Mouse (Mus musculus) layer of hippocampus, adult 18-20 months (tissue): ENCODE results near the gene Gm20481. TPM values are rescaled to one million over a fixed set of nuclear protein-coding genes. Genes with fewer than 3 reads are reported as not detected.
"Not testable (repeated sequence)": the region's sequence is repeated elsewhere in the genome, so short reads cannot be mapped to it uniquely, and the experiment has no call there.

ENCODE experiments used
- DNase-seq, 2 experiments: peaks; one replicate each; pipeline ENCODE4 v3.0.0; 2022; ENCODE audit warnings: low spot score in 2 of 2
- long read RNA-seq: library from polyadenylated mRNA; stranded (forward); transcript quantifications from one replicate; pipeline ENCODE4 v2.0.0, GENCODE M21; 2021
- total RNA-seq, 2 experiments: library from RNA; stranded (reverse); gene quantifications; 2 replicates each; pipeline ENCODE4 v1.2.3; 2021

Gene Gm20481
- total RNA-seq = not detected
- long read RNA-seq = 0 reads

DNA sequence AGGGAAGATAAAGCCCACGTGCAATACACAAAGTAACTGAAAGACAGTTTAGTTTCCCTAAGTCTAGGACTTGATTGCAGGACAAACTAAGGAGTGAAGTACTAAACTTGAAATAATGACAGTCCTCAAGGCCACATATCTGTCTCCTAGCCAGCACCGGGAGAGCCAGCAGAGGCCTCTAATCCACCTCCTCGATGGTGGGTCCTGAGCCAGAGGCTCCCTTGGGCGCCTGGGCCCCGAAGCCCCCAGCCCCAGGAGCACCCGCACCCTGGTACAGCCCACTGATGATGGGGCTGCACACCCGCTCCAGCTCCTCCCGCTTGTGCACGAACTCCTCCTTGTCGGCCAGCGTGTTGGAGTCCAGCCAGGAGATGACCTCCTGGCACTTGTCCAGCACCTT, at the start of gene Gm20481:
Gm20481 (plus strand) TSS at position 91 of the 400 bp plus-strand sequence.
- DNase-seq = not testable (repeated sequence)

DNA sequence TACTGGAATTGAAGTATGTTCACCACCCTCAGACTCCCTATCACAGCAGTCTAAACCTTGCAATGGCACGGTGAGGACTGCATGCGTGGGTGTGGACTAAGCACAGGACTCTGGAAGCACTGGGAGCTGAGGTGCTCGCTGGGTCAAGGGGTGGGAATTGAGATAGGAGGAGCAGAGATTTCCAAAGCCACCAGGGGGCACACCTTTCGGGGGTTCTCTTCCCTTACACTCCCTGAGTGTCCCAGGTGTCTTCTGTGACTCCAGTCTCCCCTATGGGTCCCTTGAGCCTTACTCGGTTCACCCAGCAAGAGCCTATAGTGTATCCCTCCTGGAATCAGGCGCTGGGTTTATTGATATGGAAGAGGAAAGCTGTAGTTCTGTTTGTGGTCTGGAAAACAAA, 46.8 kb upstream of the Gm20481 start:
- no peak for DNase-seq

DNA sequence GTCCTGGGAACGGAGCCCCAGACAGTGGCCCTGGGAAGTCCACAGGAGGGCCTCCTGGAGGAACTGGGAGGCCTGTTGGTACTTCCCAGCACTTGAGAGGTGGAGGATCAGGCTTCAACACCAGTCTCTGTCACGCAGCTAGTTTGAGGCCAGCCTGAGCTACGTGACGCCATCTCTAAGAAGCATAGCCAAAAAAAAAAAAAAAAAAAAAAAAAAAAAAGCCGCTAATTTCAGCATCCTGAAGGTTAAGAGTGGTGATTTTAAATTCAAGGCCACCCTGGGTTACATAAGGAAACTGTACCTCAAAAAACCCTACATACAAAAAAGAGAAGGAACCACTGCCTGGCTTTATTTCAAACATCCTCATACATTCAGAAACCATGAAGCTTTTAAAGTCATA, 45.5 kb upstream of the Gm20481 start:
- no peak for DNase-seq

- peak in 1 of 2 experiments; percentile 39 for DNase-seq
Measured at GRCm38 (mm10) chr17:34927306-34928019, 42.2 kb upstream of the Gm20481 start.

DNA sequence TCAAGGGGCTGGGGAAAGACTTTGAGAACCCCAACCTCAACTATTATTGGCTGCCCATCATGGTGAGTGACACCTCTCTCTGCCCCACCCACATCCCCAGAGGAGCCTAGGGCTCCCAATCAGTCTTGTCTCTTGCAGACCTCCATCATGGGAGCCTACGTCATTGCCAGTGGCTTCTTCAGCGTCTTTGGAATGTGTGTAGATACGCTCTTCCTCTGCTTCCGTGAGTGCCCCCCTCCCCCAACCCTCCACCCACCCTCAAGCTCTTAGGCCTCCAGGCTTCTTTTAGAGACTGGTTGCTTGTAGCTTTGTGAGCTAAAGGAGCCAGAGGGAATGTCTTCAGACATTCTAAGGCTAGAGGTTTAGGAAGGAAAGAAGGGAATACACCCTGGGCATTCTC, 40.9 kb upstream of the Gm20481 start:
- no peak for DNase-seq

DNA sequence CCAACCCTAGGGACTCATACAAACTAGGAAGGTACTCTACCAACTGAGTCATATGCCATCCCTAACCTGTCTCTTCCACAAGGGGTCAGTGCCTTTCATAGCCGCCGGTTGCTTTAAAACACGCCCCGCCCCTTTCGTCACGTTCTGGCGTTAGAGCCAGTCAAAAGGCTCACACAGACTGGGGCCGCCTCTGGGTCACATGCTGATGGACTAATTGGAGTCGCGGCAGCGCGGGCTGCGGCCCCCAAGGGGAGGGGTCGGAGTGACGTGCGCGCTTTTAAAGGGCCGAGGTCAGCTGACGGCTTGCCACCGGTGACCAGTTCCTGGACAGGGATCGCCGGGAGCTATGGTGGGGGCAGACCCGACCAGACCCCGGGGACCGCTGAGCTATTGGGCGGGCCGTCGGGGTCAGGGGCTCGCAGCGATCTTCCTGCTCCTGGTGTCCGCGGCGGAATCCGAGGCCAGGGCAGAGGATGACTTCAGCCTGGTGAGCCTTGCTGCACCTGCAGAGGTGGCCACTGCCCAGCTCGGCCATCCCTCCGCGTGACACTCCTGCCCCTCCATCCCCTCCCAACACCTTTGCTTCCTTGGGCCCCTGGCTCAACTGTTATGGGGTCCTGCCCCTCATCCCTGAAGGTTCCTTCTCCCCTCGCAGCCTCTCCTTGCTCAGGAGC, 38.5 kb upstream of the Gm20481 start, which contains the start of gene Neu1:
Neu1 (plus strand) TSS at position 193 of the 674 bp plus-strand sequence.
- DNase-seq = peak; percentile 97 to 99

DNA sequence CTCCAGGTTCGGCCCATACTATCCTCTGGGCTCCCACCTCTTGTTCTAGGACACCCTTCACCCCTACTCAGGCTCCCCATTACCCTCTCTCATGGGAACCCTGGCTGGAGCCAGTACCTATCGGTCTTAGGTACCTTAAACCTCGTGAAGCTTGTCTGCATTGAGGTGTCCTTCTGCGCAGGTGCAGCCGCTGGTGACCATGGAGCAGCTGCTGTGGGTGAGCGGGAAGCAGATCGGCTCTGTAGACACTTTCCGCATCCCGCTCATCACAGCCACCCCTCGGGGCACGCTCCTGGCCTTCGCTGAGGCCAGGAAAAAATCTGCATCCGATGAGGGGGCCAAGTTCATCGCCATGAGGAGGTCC, 38.0 kb upstream of the Gm20481 start:
- peak in 1 of 2 experiments; percentile 30 for DNase-seq

- DNase-seq = no peak
Measured at GRCm38 (mm10) chr17:34932287-34932686, 37.4 kb upstream of the Gm20481 start.

DNA sequence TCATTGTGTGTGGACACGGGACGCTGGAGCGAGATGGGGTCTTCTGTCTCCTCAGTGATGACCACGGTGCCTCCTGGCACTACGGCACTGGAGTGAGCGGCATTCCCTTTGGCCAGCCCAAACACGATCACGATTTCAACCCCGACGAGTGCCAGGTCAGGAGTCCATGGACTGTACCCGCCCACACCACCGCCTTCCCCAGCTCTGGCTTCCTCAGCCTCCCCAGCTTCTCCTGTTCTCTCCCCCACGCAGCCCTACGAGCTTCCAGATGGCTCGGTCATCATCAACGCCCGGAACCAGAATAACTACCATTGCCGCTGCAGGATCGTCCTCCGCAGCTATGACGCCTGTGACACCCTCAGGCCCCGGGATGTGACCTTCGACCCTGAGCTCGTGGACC, 35.7 kb upstream of the Gm20481 start:
- peak in 1 of 2 experiments; percentile 31 for DNase-seq

DNA sequence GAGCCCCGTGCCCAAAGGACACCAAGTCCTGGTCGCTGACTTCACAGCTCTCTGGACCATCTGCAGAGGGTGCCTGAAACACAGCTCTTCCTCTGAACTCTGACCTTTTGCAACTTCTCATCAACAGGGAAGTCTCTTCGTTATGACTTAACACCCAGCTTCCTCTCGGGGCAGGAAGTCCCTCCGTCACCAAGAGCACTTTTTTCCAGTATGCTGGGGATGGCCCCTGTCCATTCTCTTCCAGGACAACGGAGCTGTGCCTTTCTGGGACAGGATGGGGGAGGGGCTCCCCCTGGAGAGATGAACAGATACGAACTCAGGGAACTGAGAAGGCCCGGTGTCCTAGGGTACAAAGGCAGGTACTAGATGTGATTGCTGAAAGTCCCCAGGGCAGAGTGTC, 34.9 kb upstream of the Gm20481 start:
- no peak for DNase-seq

DNA sequence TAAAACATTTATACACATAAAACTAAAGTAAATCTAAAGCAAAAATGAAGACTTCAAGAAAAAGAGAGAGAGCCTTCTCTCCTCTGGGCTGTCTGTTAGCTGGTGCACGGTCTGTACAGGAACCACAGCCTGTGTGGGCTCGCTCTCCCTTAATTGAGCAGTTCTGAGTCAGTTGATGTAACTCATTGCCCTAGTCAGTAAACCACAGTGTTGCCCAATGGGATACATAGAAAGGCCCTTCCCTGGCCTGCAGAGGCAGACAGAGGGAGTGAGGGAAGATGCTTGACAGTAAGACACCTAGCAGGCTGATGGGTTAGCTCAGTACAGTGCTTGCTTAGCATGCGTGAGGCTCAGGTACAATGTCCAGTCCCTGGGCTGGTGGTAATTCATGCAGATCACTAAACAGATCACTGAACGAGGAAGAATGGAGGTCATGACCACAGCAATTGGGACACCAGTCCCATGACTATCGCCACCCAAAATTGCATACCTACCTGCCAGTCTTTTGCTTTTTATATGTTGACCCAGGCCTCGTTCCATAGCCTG, 31.7 kb upstream of the Gm20481 start:
- no peak for DNase-seq

DNA sequence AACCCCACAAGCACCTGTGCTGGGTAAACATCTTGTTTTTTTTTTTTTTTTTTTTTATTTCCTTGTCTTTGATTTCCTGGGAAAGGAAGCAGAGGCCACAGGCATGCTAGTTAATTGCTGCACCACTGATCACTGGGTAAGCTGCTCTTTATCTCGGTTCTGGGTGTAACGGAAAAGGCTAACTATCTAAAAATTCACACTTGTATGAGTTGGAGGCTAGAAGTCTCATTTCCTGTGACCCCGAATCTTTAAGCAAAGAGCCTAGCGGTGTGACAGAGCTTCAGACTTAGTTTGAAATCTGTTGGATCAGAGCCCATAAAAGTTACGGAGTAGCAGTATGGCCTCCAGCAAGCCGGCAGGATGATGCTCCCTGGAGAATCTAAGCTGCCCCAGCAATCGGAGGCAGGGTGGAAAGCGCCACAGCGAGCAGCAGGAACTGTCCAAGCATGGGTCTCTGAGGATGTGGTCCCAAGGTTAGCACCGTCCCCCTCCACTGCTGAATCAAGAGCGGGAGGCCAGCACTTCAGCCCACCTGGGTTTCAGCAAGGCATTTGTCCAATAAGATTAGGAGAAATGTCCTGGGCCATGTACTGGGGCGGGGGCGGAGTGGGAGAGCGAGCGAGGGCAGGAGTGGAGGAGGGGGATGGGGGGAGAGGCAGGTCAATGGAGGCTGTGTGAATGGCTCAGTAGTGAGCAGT, 28.2 kb upstream of the Gm20481 start:
- no peak for DNase-seq

DNA sequence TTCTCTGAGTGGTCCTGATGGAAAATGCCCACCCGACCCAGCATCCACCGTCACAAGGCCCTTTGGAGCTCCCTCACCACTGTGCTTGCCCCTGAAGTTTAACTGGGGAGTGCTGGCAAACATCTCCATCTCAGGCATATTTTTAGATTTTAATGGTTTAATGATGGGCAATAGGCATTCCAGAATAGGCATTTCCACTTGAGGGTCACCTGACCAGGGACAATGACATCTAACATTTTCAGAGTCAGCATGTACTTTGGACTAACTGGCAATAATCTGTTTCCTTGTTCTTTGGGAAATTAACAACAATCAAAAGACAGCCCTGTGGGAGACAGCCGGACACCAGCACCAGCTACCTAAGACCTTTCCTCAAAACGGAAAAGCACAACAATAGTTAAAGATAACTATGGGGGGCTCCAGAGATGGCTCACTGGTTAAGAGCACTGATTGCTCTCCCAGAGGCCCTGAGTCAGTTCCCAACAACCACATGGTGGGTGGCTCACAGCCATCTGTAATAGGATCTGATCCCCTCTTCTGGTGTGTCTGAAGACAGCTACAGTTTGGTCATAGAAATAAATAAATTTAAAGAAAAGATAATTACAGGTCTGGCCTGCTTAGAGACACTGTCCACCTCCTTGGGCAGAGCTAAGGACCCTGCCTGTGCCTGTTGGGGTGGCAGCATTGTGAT, 26.4 kb upstream of the Gm20481 start:
- peak in 1 of 2 experiments; percentile 45 for DNase-seq

DNA sequence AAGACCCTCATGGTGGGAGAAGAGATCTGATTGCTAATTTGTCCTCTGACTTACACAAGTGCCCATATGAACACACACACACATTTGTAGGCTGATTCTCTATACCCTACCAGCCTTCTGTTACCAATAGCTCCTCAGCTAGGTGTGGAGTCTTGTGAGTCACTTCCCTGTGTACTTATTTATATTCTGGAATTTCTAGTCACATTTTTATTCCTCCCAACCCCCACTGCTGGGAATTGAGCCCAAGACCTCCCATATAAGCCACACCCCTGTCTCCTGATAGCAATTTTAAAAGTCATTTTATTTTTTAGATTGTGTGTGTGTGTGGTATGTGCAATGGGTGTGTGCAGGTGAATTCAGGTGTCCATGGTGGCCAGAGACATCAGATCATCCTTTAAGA, 25.4 kb upstream of the Gm20481 start:
- DNase-seq = no peak

- no peak for DNase-seq
Measured at GRCm38 (mm10) chr17:34946486-34947140, 23.1 kb upstream of the Gm20481 start.

GRCm38 (mm10) chr17:34947606-34948005, 22.1 kb upstream of the Gm20481 start:
- no peak for DNase-seq

- not testable (repeated sequence) for DNase-seq
Measured at GRCm38 (mm10) chr17:34948721-34949552, 20.8 kb upstream of the Gm20481 start.

DNA sequence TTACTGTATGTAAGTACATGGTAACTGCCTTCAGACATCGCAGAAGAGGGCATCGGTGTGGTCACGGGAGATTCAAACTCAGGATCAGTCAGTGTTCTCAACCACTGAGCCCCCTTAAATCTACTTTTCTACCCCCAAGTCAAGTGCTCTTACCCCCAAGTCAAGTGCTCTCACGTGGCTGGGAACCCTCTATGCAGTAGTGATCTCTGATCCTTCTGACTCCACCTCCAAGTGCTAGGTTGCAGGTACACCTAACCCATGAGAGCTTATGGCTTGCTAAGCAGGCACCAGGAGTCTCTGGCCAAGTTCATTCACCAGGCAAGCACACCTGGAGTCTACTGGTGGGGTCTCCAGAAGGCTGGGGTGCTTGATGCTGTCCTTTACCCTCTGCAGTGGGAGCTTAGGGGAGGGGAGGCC, 20.2 kb upstream of the Gm20481 start:
- DNase-seq = no peak

DNA sequence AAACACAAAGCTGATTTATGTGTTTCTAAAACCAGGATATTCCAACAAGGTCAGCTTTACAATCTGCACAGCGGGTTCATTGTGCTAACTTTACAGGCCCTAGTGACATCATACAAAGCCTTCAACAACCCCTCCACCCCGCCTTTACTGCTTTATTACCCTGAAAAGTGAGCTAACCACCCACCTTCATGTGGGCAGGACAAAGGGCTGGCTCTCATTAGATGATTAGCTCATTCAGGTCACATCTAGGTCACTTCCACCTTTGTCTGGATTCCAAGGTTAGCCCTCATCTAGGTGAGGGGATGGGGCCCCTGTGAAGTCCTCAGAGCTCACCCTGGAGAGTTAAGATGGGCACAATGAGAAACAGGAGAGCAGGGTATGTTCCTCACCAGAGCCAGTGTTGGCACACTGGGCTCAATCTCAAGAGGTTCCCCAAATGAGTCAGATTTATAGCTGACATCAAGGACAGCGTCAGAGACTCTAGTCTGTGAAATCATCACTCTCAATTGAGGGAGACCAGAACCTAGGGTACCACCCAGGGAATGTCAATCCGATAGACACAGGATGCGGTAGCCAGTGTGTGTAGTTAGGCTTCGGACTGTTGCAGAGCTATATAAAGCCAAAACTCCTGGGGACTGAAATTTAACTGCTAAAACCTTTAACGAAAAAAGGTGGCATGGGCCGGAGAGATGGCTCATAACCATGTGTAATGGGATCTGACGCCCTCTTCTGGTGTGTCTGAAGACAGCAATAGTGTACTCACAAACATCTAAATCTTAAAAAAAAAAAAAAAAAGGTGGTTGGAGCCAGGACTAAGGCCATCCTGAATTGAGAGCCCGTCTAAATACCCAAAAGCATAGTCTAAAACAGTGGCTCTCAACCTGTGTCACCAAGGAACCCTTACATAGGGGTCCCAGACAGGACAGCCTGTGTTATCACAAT, 18.9 kb upstream of the Gm20481 start:
- no peak for DNase-seq
